Mouse (Mus musculus) frontal cortex, postnatal 36 days (tissue): Measurements from ENCODE around the gene Rin3.
A peak's percentile ranks its signal among the peaks of the same experiment; 100 is the strongest.

Experiments
- DNase-seq, 2 experiments: peaks; one replicate each; pipeline ENCODE4 v3.0.0; 2022; ENCODE audit warnings: low spot score in 2 of 2

Rin3 gene

DNA sequence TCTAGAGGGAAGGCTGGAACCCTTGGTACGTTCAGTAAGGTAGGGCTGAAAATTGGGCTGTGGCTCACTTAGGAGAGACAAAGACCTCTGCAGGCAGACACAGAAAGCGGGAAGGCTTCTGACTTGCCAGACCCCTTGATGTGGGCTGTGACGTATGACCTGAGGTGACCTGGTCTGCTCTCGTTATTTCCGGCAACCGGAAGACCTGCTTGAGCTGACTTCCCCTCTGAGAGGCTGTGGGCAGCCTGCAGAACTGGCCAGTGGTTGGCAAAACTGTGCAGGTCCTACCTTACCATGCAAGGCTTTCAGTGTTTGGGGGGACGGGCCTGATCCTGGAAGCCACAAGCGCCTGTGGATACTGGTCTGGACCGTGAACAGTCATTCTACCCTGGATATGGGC lies 19.5 kb downstream of the Rin3 start:
- no peak for DNase-seq

DNA sequence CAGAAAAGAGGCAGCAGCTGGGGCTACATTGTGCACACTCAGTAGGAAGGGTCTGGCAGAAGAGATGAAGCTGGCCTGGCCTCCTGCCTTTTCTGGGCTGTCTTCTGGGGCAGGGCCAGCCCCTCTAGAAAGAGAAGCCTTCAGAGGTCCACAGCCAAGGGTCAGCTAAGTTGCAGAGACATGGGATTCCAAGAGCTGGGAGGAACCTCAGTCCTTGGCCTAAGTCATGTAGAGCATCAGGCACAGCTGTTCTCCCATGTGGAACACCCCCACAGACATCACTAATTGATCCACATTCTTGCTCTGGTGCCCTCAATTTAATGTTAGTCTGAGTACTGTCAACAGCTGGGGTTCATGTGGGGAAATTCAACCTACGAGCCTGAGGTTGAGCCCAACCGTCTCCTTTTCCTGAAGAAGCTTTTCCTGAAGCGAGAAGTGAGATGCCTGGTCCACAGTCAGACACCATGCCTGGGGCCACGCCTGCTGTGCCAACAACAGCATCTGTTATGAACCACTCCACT lies 20.0 kb downstream of the Rin3 start:
- DNase-seq = no peak

DNA sequence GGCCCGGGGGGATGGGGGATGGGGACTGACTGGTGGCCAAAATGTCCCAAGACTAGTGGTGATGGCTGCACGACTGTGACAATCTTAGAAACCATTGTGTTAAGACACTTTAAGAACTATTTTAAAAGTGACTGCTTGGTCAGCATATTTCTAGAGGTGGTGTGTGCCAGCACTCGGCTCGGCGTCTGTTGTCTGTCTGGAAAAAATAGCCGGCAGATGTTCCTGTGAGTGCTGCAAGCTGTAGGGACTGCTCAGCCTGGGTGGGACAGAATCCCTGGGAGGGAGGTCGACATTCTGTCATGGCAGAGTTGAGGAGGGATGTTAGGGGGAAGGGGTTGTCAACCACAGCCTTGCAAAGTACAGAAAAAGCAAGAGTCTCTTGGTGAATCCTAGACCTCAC lies 21.0 kb downstream of the Rin3 start:
- no peak for DNase-seq

DNA sequence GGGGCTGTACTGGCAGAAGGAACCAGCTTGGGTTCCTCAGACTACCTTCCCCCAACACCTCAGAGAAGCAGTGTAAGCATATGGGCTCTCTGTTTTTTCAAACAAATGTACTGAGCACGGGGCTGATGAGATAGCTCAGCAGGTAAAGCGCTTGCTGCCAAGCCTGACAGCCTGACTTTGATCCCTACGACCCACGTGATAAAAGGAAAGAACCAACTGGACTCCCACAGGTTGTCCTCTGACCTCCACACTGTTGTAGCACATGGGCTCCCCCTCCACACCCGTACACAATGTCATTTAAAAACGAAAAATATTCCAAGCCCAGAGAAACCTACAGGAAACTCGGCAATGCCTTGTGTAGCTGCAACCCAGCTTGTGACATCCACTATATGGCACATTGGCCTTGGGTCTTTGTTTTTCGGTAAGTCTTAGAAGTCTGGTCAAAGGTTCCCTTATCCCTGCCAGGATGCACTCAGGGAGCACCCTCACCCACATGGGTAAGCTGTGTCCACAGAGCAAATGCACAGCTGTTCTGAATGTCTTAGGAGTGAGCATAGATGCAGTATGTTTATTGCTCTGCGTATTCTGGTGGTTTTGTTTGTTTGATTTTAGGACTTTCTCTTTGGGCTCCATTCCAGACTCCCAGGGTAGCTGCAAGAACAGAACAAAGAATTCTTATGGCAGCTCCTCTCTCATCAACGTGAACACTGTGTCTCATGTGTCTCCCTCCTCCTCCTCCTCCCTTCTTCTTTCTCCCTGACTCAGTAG lies 22.4 kb downstream of the Rin3 start:
- no peak for DNase-seq

DNA sequence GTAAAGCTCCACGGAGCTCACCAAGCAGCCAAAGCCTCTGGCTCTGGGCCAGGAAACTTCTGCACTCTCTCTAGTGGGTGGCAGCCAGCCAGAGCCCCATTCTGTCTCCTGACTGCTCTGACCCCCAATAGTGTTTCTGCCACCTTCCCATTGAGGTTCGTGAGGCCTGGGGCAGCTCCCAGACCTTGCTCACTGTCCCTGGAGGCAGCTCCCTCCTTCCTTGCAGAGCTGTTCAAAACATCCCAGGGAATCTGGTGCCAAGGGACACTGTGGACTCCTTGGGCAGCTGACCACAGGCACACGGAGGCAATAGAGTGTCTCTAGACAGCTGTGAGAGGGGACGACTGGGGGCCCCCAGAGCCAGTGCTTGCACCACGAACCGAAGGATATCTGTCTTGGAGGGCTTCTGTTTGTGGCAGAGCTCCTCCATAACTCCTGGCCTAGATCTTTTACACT lies 25.2 kb downstream of the Rin3 start:
- DNase-seq = peak; percentile 34 to 39

DNA sequence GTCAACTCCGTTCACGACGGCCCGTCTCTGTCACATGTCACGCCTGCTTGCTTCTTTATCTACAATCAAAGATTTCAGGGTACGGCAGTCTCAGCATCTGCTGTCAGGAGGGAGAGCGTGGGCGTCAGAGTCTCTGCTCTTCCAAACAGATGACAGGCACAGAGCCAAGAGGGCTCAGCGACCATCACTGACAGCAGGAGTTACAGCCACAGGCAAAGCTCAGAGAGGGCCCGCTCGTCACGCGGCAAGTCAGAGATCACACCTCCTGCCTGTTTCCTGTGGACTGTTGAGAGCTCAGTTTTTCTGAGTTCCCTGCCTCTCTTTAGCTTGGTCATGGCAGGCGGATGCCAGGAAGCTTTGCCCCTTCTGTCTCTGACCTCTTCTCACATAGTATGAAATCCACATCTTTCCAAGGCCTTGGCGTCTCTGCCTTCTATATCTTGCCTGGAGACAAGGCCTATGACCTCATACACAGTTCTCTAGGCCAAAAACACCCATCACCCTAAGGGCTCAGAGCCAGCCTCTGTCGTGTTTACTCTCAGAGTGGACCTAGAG lies 25.7 kb downstream of the Rin3 start:
- DNase-seq = peak; percentile 65 to 82

DNA sequence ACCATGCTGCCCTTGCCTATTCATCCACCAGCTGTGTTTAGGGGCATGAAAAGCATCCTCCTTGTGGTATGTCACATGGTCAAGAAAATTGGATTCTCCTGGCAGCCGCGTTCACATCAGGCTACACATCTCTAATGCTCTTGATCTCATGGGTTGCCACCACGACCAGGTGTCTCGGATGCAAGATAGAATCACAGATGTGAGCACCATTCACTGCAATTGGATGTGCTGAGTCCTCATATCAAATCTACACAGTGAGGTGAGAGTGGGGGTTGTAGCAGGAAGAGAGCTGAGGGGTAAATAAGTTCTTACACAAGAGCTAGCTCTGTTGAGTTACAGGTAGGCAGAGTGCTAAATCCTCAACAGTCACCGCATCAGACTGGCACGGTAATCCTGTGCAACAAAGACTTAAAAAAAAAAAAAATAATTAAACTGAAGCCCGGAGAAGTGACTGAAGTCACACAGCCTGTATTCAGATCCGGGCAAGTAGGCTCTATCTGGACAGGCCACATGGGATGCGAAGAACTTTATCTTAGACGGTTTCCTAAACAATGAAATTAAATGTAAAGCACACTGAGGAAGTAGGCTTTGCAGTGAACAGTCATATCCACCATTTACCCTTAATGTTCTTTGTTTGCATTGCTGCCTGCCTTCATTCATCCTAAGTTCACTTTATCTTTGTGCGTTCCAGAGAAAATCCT lies 26.4 kb downstream of the Rin3 start:
- DNase-seq = no peak

DNA sequence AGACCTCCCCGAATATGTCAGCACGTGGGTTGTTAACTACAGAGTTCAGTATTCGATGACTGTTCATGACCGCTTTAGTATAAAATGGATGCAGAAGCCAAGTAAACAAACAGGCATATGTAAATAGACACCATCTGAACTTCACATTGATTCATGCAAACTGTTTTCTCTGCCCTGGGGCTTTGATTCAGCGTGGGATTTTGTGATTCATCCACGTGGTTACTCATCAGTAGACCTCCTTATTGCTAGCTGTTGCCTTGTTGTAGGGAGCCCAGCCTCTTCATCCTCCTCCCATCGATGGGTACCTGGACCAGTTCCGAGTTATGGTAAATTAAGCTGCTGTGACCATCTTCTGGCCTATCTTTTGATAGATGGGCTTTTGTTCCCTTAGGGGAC lies 26.9 kb downstream of the Rin3 start:
- no peak for DNase-seq

DNA sequence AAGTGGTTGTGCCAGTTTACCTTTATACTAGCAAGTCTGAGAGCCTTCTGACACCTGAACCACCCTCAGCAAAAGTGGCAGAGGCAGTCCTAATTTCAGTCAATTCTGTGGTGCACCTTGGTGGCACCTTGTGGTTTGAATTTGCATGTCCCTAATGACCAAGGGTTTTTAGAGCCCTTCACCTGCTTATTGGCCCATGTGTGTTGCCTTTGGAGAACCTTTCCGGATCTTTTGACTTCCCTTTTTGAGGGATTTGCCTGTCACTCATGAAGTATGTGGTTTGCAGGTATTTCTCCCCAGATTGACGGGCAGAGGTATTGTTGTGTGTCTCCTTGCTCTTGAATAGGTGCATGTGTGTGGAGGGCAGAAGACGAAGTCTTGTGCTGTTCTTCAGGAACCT lies 27.4 kb downstream of the Rin3 start:
- no peak for DNase-seq

DNA sequence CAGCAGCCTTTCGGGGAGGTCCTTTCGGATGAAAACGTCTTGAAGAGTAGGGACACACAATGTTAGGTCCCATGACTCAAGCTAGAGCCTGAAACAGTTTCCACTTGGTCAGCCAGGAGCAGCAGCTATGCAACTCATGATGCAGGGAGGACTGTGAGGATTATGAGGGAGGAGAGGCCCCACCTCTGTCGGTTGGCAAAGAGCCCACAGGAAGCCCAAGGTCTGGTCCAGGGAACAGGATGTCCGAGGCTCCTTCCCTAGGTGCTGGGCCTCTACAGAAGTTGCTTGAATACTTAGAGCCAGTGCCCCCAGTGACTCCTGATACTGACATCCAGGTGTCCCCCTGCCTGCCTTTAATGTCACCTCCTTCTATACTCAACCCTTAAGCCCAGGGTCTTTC lies 28.6 kb downstream of the Rin3 start:
- DNase-seq = no peak

DNA sequence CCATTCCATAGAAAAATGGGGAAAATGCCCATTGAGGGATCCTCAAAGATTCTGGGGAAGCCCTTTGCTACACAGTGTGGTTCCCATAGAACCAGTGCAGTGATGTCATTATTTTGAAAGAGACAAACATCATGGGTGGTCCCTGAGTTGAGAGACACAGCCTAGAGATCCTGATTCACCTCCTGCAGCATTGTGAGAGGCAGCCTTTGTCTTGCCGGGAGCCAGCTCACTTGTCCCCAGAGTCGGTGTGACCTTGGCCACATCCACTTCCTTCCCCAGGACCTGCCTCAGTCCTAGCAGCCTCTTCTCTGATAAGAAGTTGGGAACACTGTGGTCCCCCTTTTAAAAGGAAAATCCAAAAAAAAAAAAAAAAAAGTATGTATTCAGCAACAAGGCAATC lies 36.3 kb downstream of the Rin3 start:
- DNase-seq = no peak

DNA sequence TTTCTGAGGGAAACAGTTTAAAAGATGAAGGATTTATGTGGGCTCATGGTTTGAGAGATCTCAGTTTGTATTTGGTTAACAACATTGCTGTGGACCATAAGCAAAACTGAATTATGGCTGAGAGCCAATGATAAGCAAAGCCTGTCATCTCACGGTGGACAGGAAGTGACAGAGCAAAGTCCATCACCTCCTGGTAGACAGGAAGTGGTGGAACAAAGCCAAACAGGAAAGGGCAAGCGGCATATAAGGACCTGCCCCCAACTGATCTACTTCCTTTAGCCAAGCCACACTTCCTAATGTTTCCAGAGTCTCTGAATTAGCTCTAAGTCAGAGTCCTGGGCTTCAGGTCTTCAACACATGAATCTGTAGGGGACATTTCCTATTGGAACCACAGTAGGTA lies 37.1 kb downstream of the Rin3 start:
- DNase-seq = no peak

DNA sequence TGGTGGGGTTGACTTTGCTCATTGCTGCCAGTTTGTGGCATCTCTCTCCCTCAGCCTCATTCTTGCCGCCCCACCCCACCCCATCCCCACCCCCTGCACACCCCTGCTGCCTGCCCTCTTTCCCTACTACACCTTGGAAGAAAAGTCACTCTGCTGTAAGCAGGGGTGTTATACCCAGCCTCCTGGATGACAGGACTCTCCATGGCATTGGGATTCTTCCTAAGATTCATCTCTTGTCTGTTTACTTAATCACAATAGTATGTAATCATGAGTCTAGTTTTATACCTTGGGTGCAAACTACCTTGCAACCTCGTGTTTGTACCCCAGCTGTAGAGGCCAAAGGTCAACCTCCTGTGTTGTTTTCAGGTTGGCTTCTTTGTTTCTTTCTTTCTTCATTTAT lies 37.5 kb downstream of the Rin3 start:
- DNase-seq = no peak

DNA sequence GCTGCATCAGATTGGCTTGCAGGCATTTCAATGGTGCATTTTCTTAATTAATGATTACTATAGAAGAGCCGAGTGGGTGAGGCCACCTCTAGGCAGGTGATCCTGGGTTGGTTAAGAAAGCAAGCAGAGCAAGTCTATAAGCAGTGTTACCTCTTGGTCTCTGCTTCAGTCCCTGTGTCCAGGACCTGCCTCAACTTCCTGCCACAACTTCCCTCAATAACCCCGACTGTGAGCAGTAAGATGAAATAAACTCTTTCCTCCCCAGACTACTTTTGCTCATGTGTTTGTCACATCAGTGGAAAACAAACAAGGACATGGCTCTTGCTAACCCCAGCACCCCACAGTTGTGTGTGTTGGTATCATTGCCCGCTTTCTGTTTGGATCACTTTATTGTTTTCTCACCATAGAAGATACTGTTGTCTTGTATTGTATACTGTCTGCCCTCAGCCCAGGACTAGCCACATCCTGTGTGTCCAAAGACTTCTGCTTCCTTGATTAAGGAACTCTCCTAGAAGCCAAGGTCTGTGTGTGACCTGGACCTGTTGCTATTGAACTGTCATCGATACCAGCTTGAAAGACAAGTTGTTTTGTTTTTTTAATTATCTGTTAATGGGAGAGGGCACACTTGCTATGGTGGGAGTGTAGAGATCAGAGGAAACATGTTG lies 38.3 kb downstream of the Rin3 start:
- DNase-seq = no peak

DNA sequence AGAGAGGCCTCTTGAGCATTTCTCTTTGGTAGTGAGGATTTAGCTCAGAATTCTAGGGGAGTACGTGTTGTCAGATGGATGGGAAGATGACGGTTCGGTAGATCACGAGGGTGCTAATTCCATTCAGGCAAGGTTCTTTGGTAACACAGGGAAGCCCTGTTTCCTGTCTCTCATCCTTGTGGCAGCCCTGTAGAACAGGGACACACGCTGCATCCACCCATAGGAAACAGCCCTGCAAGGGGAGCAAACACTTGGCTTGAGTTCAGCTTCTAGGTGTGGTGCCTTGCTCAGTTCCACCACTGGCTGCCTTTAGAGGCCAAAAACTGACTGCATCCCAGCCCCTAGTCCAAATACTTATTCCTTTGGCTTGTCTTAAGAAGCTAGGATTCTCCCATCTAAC lies 39.0 kb downstream of the Rin3 start:
- no peak for DNase-seq

DNA sequence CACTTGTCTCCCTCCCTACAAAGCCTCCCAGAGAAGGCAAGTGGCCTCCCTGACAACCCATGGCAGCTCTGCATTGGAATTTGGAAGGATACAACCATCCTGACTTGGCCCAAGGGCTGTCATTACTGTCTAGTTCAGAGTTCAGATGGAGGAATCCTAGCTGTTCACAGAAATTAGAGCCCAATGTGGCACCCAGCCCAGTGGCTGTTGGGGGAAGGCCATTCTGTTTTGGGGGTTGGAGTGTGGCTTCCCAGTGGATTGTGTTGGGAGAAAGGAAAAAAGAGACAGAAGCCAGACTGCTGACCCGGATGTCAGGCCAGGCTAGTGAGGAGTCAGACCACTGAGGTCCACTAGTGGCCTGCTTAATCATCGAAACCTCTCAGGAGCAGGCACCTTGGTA lies 40.5 kb downstream of the Rin3 start:
- DNase-seq = no peak

DNA sequence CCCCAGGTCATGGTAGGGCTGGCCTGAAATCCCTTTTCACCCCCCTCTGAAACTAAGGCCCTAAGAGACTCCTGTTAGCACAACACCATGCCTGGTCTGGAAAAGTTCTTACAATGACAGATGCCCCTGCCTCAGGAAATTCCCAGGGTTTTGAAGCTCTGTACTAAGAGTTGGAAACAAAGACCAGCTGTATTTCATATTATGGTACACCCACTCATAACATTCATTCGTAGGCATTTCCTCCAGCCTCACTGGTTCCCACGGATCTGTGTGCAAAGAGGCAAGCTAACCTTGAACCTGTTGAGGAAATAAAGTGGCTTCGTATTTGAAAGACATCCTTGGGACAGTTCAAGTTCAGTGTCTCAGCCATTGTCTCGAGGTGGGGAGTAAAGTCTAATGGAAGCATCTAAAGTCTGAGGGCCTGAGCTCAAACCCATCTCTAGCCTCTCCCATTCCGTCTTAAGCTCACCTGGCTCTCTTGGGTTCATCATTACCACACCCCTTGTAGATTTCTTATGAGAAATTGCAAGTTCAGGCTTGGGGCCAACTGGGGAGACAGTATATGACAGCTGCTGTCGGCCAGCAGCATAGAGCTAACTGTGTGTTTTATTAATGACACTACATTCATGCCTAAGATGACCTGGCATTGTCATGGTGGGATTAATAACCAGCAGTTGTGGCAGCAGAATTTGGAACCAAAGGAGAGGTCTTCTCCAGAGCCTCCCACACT lies 41.5 kb downstream of the Rin3 start:
- no peak for DNase-seq

DNA sequence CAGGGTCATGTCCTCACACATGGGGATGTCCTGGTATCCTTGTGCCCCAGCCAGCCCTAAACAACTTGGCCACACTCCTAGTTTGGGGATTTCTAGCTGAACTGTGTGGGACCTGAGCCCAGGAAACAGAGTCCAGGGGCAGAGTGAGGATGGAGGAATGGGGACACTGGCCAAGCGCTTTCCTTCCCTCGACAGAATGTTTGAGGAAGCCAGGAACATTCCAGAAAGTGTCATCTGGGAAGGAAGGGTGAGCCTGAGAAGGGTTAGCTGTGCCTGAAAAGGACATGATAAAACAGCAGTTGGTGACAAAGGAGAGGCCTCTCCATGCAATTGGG lies 42.0 kb downstream of the Rin3 start:
- DNase-seq = no peak

DNA sequence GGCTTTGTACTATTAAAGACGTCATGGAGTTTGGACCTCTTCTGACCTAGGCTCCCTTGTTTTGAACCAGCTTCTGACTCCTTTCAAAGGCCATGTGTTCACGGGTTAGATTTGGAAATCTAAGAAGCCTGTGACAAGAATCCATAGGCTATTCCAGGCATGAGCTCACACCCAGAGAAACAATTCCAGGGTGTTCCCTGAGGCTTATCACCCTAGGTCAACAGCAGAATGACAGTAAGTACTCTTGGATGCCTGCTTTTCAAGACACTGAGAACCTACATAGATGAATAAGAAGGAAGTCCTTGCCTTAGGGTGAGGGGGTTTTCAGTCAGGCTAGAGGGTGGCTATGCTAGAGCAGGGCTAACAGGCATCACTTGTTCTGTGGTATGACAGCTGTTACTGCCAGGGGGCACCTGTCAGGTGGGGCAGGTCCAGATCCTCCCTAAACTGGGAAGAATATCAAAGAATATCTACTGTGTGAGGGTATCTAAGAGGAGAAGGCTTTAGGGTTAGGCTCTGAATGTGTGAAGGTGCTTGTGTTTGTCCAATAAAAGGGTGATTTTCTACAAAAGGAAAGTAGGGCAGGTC lies 44.0 kb downstream of the Rin3 start:
- no peak for DNase-seq

DNA sequence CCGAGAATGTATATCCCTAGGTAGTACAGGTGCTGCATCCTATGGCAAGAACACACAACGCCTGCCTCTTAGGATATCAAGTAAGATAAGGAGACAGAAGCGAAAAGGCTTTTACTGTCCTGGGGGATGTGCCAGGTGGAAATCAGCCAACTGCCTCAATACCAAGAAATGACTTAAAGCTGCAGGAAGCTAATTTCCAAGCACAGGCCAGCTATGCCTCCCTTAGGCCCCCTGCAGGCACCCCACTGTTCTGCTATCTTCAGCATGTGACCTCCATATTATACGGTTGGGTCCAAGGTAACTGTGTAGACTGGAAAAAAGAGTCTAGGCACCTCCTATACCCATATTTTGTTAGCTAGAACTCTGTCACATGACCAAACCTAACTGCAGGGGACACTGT lies 44.7 kb downstream of the Rin3 start:
- no peak for DNase-seq

DNA sequence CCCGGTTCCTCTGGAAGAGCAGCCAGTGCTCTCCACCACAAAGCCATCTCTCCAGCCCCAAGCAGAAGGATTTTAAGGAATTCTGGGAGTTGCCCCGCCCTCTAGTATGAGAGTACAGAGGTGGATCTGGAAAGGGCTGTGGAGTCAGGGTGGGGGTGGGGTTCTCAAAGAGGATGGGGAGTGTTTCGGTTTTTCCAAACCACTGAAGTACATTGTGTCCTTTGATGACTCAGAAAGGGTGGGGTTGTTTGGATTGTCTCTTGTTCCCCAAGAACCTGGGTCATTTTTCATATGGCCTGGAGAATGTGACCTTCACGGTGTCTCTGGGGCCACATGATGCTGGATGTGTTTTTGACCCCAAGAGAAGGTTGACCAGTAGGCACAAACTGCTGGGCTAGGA lies 45.2 kb downstream of the Rin3 start:
- no peak for DNase-seq

DNA sequence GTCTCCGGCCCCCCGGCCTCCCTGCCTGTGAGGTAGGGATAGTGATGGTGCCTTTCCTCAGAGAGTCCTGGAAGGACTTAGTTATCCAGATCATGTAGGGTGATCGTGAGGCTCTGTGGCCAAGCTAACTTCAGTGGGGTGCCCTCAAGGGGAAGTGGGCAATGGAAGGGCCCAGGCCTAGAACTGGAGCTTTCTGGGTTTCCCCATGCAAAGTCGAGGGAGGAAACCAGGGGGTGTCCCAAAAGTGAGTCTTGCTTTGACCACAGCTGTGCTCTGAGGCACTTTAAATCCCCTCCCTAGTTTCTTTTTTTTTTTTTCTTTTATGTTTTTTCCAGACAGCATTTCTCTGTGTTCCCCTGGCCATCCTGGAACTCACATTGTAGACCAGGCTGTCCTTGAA lies 47.3 kb downstream of the Rin3 start:
- no peak for DNase-seq
